ENCODE assay signal across 21 mouse cellular contexts in genomic region chr2:118586013-118586412, GRCm38 (mm10). TPM values are rescaled to one million over a fixed set of nuclear protein-coding genes. Genes with fewer than 3 reads are reported as not detected.
DNase-seq lines count a peak whose midpoint lies in the region; ATAC-seq and TF ChIP-seq lines count a peak whose summit lies in the region.
"Had no signal": no experiment of that assay in that cellular context is flagged by ENCODE, and none has a peak within 500 bp of the region (broad histone marks: within the 10 kb centered on the region; RNA-seq: fewer than 3 reads in every experiment).

No protein-coding gene starts in this region.

- TF ChIP-seq CTCF in lung, adult 2 months (IDR thresholded peaks at IDR 0.05; ENCODE audit: insufficient read depth, low read length) = no peak

- ATAC-seq in hindbrain, embryonic 12.5 days (ENCODE audit: low FRiP score) = no peak
- ATAC-seq: forebrain, embryonic 14.5 days had no signal

- no peak overlapping the region for H3K4me3 ChIP-seq in lung, adult 2 months (replicated peaks; ENCODE audit: extremely low read depth, low read depth, low read length)
- H3K4me3 ChIP-seq in hindbrain, embryonic 12.5 days = no peak overlapping the region
- H3K4me3 ChIP-seq: erythroblast, embryonic 14.5 days; liver, embryonic 15.5 days; neural tube, embryonic 13.5 days had no signal

- H3K9ac ChIP-seq in hindbrain, embryonic 12.5 days = no peak overlapping the region
- H3K9ac ChIP-seq: hindbrain, embryonic 14.5 days; liver, embryonic 15.5 days; neural tube, embryonic 13.5 days had no signal

- no peaks in the 10 kb centered on the region for H3K9me3 ChIP-seq in hindbrain, embryonic 12.5 days (replicated peaks)
- H3K9me3 ChIP-seq: liver, embryonic 15.5 days; neural tube, embryonic 13.5 days had no signal

- intact Hi-C loops in left cerebral cortex, postnatal 14 days (cut with DNase I) = no loop called here

- peak; percentile 59 to 72 for DNase-seq in urinary bladder, adult 18-20 months (ENCODE audit: low spot score in 2 of 2)
- no peak for DNase-seq in urinary bladder, postnatal 10 days (ENCODE audit: low spot score)
- peak; percentile 58 for DNase-seq in lung, adult 2 months
- DNase-seq in lung, postnatal 25 days (ENCODE audit: low spot score) = peak; percentile 66
- peak; percentile 51 for DNase-seq in urinary bladder, postnatal 25 days (ENCODE audit: low spot score)
- no peak for DNase-seq in retina, embryonic 14.5 days (ENCODE audit: low spot score)
- no peak for DNase-seq in left cerebral cortex, postnatal 14 days (ENCODE audit: low spot score in 2 of 2)
- DNase-seq: cerebellum, postnatal 14 days; gastrocnemius, postnatal 25 days; heart, postnatal 14 days; kidney, adult 9 months; layer of hippocampus, adult 9-11 months; right cerebral cortex, postnatal 25 days; thymus, adult 18-20 months had no signal

- TF ChIP-seq POLR2A in lung, adult 2 months (IDR thresholded peaks at IDR 0.05; ENCODE audit: borderline replicate concordance, extremely low read depth, low read depth, low read length) = no peak

- H3K27me3 ChIP-seq in hindbrain, embryonic 12.5 days = no peaks in the 10 kb centered on the region
- H3K27me3 ChIP-seq: liver, embryonic 15.5 days; neural tube, embryonic 13.5 days had no signal

- 48% methylated on average over 5 of the region's 5 CpGs for WGBS in lung, adult 2 months
- WGBS in hindbrain, embryonic 12.5 days = 79% methylated on average over 5 of the region's 5 CpGs

- no peak overlapping the region for H3K4me2 ChIP-seq in hindbrain, embryonic 12.5 days (replicated peaks)
- H3K4me2 ChIP-seq: heart, embryonic 11.5 days; hindbrain, embryonic 14.5 days; liver, embryonic 15.5 days; neural tube, embryonic 13.5 days had no signal

- H3K36me3 ChIP-seq in hindbrain, embryonic 12.5 days = no peaks in the 10 kb centered on the region
- H3K36me3 ChIP-seq: liver, embryonic 15.5 days; neural tube, embryonic 13.5 days had no signal

- H3K27ac ChIP-seq in hindbrain, embryonic 12.5 days = no peak overlapping the region
- H3K27ac ChIP-seq: hindbrain, embryonic 14.5 days; liver, embryonic 15.5 days; neural tube, embryonic 13.5 days had no signal

- no peaks in the 10 kb centered on the region for H3K4me1 ChIP-seq in lung, adult 2 months (ENCODE audit: control insufficient read depth, insufficient read depth, low read length)
- H3K4me1 ChIP-seq in hindbrain, embryonic 12.5 days = no peaks in the 10 kb centered on the region
- H3K4me1 ChIP-seq: liver, embryonic 15.5 days; neural tube, embryonic 13.5 days had no signal

RNA-seq across cellular contexts. Expression of gene Bub1b, which starts 12.0 kb away (rescaled TPM):
- polyA plus RNA-seq in lung, adult 2 months (2012; rRNA removed) = 1.0 and 2.7 TPM in 2 replicates
- total RNA-seq in left cerebral cortex, postnatal 14 days (2021) = 1 to 10 TPM; 1.5 to 1.9 TPM
- polyA plus RNA-seq in hindbrain, embryonic 12.5 days (2016; fragmentation: Nextera tagmentation; extraction: Ambion mirVana) = 63.2 and 65.8 TPM in 2 replicates

RNA-seq across cellular contexts. Expression of gene Bmf, which starts 36.5 kb away (rescaled TPM):
- polyA plus RNA-seq in lung, adult 2 months (2012; rRNA removed) = 31.5 and 35.9 TPM in 2 replicates
- 1 to 10 TPM; 3.8 to 4.4 TPM for total RNA-seq in left cerebral cortex, postnatal 14 days (2021)
- 5.4 and 6.2 TPM in 2 replicates for polyA plus RNA-seq in hindbrain, embryonic 12.5 days (2016; fragmentation: Nextera tagmentation; extraction: Ambion mirVana)

Comparison
In these comparisons a context has a peak if more than half of its experiments do, and no peak if none do; other contexts are left out.
1. DNase-seq: peak in urinary bladder, adult 18-20 months (2 of 2), lung, adult 2 months (single experiment), lung, postnatal 25 days (single experiment) and urinary bladder, postnatal 25 days (single experiment); none in urinary bladder, postnatal 10 days (single experiment), retina, embryonic 14.5 days (single experiment) and left cerebral cortex, postnatal 14 days (0 of 2).
2. RNA of gene Bub1b, which starts 12.0 kb away (polyA plus RNA-seq): 63.2 to 65.8 TPM in hindbrain, embryonic 12.5 days; 1.0 to 2.7 TPM in lung, adult 2 months; every median in the first group is over 10 times any median in the second.